In the genomic region with DNA sequence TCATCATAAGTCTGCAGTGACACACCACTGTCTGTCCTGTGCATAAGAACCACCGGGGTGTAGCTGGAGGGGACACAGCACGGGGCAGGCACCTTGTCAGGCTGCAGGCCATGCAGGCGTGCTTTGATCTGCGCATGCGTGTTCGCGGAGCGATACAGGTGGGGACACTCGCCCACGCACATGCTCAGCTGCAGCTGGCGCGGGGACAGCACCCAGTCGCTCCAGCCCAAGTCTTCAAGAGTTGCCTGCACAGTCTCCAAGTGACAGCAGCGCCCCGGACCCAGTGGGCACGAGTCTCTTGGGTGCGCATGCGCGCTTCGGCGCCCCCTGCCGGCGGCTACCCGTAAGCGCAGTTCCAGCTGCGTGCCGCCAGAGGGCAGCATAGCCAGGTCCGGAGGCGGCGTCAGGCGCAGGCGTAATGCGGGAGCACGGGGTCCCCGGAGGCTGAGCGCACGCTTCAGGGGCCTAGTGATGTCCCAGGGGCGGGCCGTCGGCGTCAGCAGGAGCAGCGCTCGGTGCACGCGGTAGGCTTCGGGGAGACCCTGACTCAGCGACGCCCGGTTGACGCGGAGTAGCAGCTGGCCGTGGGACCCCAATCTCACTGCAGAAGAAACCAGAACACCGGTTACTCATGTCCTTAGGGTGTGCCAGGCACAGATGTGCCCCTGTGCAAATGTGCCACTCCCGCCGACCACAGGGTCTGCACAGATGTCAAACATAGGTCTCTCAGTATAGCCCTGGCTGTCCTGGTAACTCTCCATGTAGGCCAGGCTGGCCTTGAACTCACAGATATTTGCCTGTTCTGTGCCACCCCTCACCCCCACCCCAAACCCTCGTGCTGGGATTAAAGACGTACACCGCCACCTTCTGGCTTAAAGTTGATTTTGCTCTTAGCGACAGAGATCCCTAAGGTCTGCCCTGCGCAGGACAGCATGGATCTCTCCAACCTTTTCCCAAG, we compare ENCODE assay signal across 8 mouse cellular contexts. TPM values are rescaled to one million over a fixed set of nuclear protein-coding genes. Genes with fewer than 3 reads are reported as not detected.
A peak's percentile ranks its signal among the peaks of the same experiment; 100 is the strongest.
DNase-seq lines count a peak whose midpoint lies in the region; ATAC-seq and TF ChIP-seq lines count a peak whose summit lies in the region.

No protein-coding gene starts in this region.

- no peaks in the 10 kb centered on the region for H3K36me3 ChIP-seq in hindbrain, postnatal 0 days (ENCODE audit: insufficient read depth, low read length)

- no peak for TF ChIP-seq CTCF in gastrocnemius, adult 2 months (IDR thresholded peaks at IDR 0.05)
- TF ChIP-seq CTCF in hindbrain, postnatal 0 days (IDR thresholded peaks at IDR 0.05; ENCODE audit: low read depth) = peak; percentile 99

- intact Hi-C loops in gastrocnemius, adult 2 months (cut with DNase I) = loop anchor here (1.0 to 5.0 kb wide), 3 partner anchors 17 to 72 kb away; a partner anchor contains a TSS

- peak; percentile 64 for ATAC-seq in common myeloid progenitor, adult 5-6 weeks (replicated peaks; ENCODE audit: low read depth, poor library complexity, severe bottlenecking)
- ATAC-seq in hindbrain, postnatal 0 days = peak; percentile 93
- ATAC-seq in megakaryocyte, adult 5-6 weeks (ENCODE audit: poor library complexity, severe bottlenecking) = peak; percentile 84

- H3K27ac ChIP-seq in gastrocnemius, adult 2 months = peak overlapping the region; percentile 90
- peak overlapping the region; percentile 64 for H3K27ac ChIP-seq in hindbrain, postnatal 0 days

- H3K9ac ChIP-seq in hindbrain, postnatal 0 days (replicated peaks; ENCODE audit: low read length) = peak overlapping the region; percentile 39

- H3K4me3 ChIP-seq in gastrocnemius, adult 2 months = peak overlapping the region; percentile 74
- peak overlapping the region; percentile 36 for H3K4me3 ChIP-seq in hindbrain, postnatal 0 days (ENCODE audit: low read length)

- H3K4me1 ChIP-seq in hindbrain, postnatal 0 days (ENCODE audit: insufficient read depth, low read length) = peaks cover 6% of the 10 kb centered on the region

- H3K27me3 ChIP-seq in hindbrain, postnatal 0 days (ENCODE audit: insufficient read depth, low read length) = no peaks in the 10 kb centered on the region

- H3K9me3 ChIP-seq in hindbrain, postnatal 0 days (ENCODE audit: low read length) = no peaks in the 10 kb centered on the region

- peak overlapping the region; percentile 59 for H3K4me2 ChIP-seq in hindbrain, postnatal 0 days (ENCODE audit: low read depth, low read length)

- DNase-seq in ZHBTc4 (ENCODE audit: low read depth, low spot score) = peak; percentile 98
- peak; percentile 91 for DNase-seq in gastrocnemius, adult 2 months
- DNase-seq in hindbrain, postnatal 0 days (ENCODE audit: low spot score) = peak; percentile 93
- peak; percentile 93 to 94 for DNase-seq in left cerebral cortex, adult 8-10 months (ENCODE audit: low spot score in 2 of 2)
- DNase-seq in right cerebral cortex, adult 18-20 months = peak; percentile 90
- peak; percentile 92 for DNase-seq in urinary bladder, adult 2 months (ENCODE audit: low spot score)

- WGBS in hindbrain, postnatal 0 days = under 1% methylated on average over 60 of the region's 60 CpGs

RNA-seq across cellular contexts. Expression of a gene that starts 2.4 kb away (rescaled TPM):
- 0.29 TPM in 1 of 2 replicates, not detected in the other for total RNA-seq in common myeloid progenitor, adult 5-6 weeks (2017)
- under 1 TPM in 1 of 2 experiments, not detected in 1; 0.28 TPM for total RNA-seq in gastrocnemius, adult 2 months (2021)
- 1.7 TPM in 1 of 2 replicates, not detected in the other for total RNA-seq in hindbrain, postnatal 0 days (2014; rRNA removed)
- 0.25 and 0.41 TPM in 2 replicates for polyA plus RNA-seq in hindbrain, postnatal 0 days (2015; fragmentation: Nextera tagmentation; extraction: Ambion mirVana)
- total RNA-seq in left cerebral cortex, adult 8-10 months (2022) = not detected
- total RNA-seq in megakaryocyte, adult 5-6 weeks (2015) = not detected in 2 replicates
- not detected in 2 replicates for total RNA-seq in megakaryocyte, adult 5-6 weeks (2017)
- polyA plus RNA-seq in urinary bladder, adult 2 months (2012; rRNA removed) = 0.84 and 1.1 TPM in 2 replicates

RNA-seq across cellular contexts. Expression of a gene that starts 13.9 kb away (rescaled TPM):
- total RNA-seq in common myeloid progenitor, adult 5-6 weeks (2017) = 1.6 and 2.6 TPM in 2 replicates
- under 1 TPM; 0.42 to 0.48 TPM for total RNA-seq in gastrocnemius, adult 2 months (2021)
- total RNA-seq in hindbrain, postnatal 0 days (2014; rRNA removed) = 0.65 and 3.3 TPM in 2 replicates
- polyA plus RNA-seq in hindbrain, postnatal 0 days (2015; fragmentation: Nextera tagmentation; extraction: Ambion mirVana) = 1.3 and 1.5 TPM in 2 replicates
- total RNA-seq in left cerebral cortex, adult 8-10 months (2022) = 1 to 10 TPM in 1 of 4 experiments, under 1 TPM in 3; 0.55 to 1.3 (median 0.87) TPM
- total RNA-seq in megakaryocyte, adult 5-6 weeks (2015) = 62.2 and 64.6 TPM in 2 replicates
- total RNA-seq in megakaryocyte, adult 5-6 weeks (2017) = 29.3 and 33.8 TPM in 2 replicates
- polyA plus RNA-seq in urinary bladder, adult 2 months (2012; rRNA removed) = 5.2 and 6.2 TPM in 2 replicates

RNA-seq across cellular contexts. Expression of a gene that starts 21.2 kb away (rescaled TPM):
- 43.8 and 58.4 TPM in 2 replicates for total RNA-seq in common myeloid progenitor, adult 5-6 weeks (2017)
- total RNA-seq in gastrocnemius, adult 2 months (2021) = 10 to 100 TPM in 1 of 2 experiments, 1 to 10 TPM in 1; 9.2 to 14.4 TPM
- total RNA-seq in hindbrain, postnatal 0 days (2014; rRNA removed) = 248 and 349 TPM in 2 replicates
- 188 and 189 TPM in 2 replicates for polyA plus RNA-seq in hindbrain, postnatal 0 days (2015; fragmentation: Nextera tagmentation; extraction: Ambion mirVana)
- total RNA-seq in left cerebral cortex, adult 8-10 months (2022) = 100 to 1,000 TPM; 211 to 248 (median 234) TPM
- total RNA-seq in megakaryocyte, adult 5-6 weeks (2015) = 35.7 and 38.2 TPM in 2 replicates
- 61.3 and 76.1 TPM in 2 replicates for total RNA-seq in megakaryocyte, adult 5-6 weeks (2017)
- polyA plus RNA-seq in urinary bladder, adult 2 months (2012; rRNA removed) = 73.5 and 74.6 TPM in 2 replicates

RNA-seq across cellular contexts. Expression of a gene that starts 30.3 kb away (rescaled TPM):
- 3.2 and 3.6 TPM in 2 replicates for total RNA-seq in common myeloid progenitor, adult 5-6 weeks (2017)
- 10 to 100 TPM in 1 of 2 experiments, 1 to 10 TPM in 1; 9.3 to 22.5 TPM for total RNA-seq in gastrocnemius, adult 2 months (2021)
- total RNA-seq in hindbrain, postnatal 0 days (2014; rRNA removed) = 65.7 and 68.4 TPM in 2 replicates
- 44.2 and 56.5 TPM in 2 replicates for polyA plus RNA-seq in hindbrain, postnatal 0 days (2015; fragmentation: Nextera tagmentation; extraction: Ambion mirVana)
- 10 to 100 TPM; 11.2 to 17.0 (median 13.4) TPM for total RNA-seq in left cerebral cortex, adult 8-10 months (2022)
- 5.7 and 6.8 TPM in 2 replicates for total RNA-seq in megakaryocyte, adult 5-6 weeks (2015)
- total RNA-seq in megakaryocyte, adult 5-6 weeks (2017) = 1.5 and 4.0 TPM in 2 replicates
- 19.2 and 20.6 TPM in 2 replicates for polyA plus RNA-seq in urinary bladder, adult 2 months (2012; rRNA removed)

RNA-seq across cellular contexts. Expression of a gene that starts 35.7 kb away (rescaled TPM):
- total RNA-seq in common myeloid progenitor, adult 5-6 weeks (2017) = 35.0 and 43.9 TPM in 2 replicates
- total RNA-seq in gastrocnemius, adult 2 months (2021) = 1 to 10 TPM; 3.2 to 4.3 TPM
- total RNA-seq in hindbrain, postnatal 0 days (2014; rRNA removed) = 152 and 207 TPM in 2 replicates
- polyA plus RNA-seq in hindbrain, postnatal 0 days (2015; fragmentation: Nextera tagmentation; extraction: Ambion mirVana) = 99.3 and 113 TPM in 2 replicates
- 10 to 100 TPM; 54.5 to 60.3 (median 56.5) TPM for total RNA-seq in left cerebral cortex, adult 8-10 months (2022)
- total RNA-seq in megakaryocyte, adult 5-6 weeks (2015) = 11.8 and 11.9 TPM in 2 replicates
- total RNA-seq in megakaryocyte, adult 5-6 weeks (2017) = 13.9 and 15.7 TPM in 2 replicates
- polyA plus RNA-seq in urinary bladder, adult 2 months (2012; rRNA removed) = 37.9 and 49.6 TPM in 2 replicates

Comparison
In these comparisons a context has a peak if more than half of its experiments do, and no peak if none do; other contexts are left out.
1. Peak in every context shown above with its lines: DNase-seq, ATAC-seq, H3K4me3 ChIP-seq and H3K27ac ChIP-seq.